Mouse (Mus musculus) heart, embryonic 15.5 days (tissue): ENCODE data around the gene Krt20. TPM values are rescaled to one million over a fixed set of nuclear protein-coding genes. Genes with fewer than 3 reads are reported as not detected.

Experiments
- ATAC-seq: fragments of 200-750 bp; cut with Nextera tagmentation; replicated peaks from 2 replicates; pipeline ENCODE4 v1.8.0; 2017; ENCODE audit warnings: low read depth, moderate TSS enrichment; ENCODE audit not compliant: insufficient number of reproducible peaks, insufficient read depth, low FRiP score
- H3K27ac ChIP-seq: fragments of 300-500 bp; sonication (generic); 2 replicates; pipeline ENCODE4 v1.5.1; 2015; ENCODE audit warnings: mild to moderate bottlenecking, inconsistent platforms
- H3K27me3 ChIP-seq: fragments of 300-500 bp; sonication (generic); 2 replicates; pipeline ENCODE4 v1.6.1; 2015; ENCODE audit warnings: inconsistent platforms
- H3K36me3 ChIP-seq: fragments of 300-500 bp; sonication (generic); 2 replicates; pipeline ENCODE4 v1.6.1; 2015; ENCODE audit warnings: mild to moderate bottlenecking, inconsistent platforms
- H3K4me1 ChIP-seq: fragments of 300-500 bp; sonication (generic); replicated peaks from 2 replicates; pipeline ENCODE4 v1.6.1; 2015; ENCODE audit warnings: inconsistent platforms
- H3K4me2 ChIP-seq: fragments of 300-500 bp; sonication (generic); 2 replicates; pipeline ENCODE4 v1.6.1; 2015; ENCODE audit warnings: inconsistent platforms, mild to moderate bottlenecking, moderate library complexity
- H3K4me3 ChIP-seq: fragments of 300-500 bp; sonication (generic); 2 replicates; pipeline ENCODE4 v1.5.1; 2015; ENCODE audit warnings: mild to moderate bottlenecking, inconsistent platforms
- H3K9ac ChIP-seq: fragments of 300-500 bp; sonication (generic); 2 replicates; pipeline ENCODE4 v1.6.1; 2015; ENCODE audit warnings: mild to moderate bottlenecking, inconsistent platforms
- H3K9me3 ChIP-seq: fragments of 300-500 bp; sonication (generic); replicated peaks from 2 replicates; pipeline ENCODE4 v1.6.1; 2016; ENCODE audit warnings: inconsistent platforms
- WGBS: fragments of 180-500 bp; shearing (Covaris S2); methylation state at CpG from one replicate; pipeline ENCODE4 v1.1.7; 2015; ENCODE audit warnings: mixed read lengths; 5-methylcytosine and 5-hydroxymethylcytosine counted together
- polyA plus RNA-seq: library from polyadenylated mRNA; unstranded; fragments of >200 nt; fragmentation: Nextera tagmentation; extraction: Ambion mirVana; gene quantifications from 2 replicates; pipeline ENCODE4 v1.2.1, GENCODE M21; 2015

Krt20 gene
- polyA plus RNA-seq, 1 experiment from 2014 or later: 0.43 TPM

- Histone ChIP-seq H3K4me2 (peak overlapping the region; percentile 68), H3K9me3 (no peaks in the 10 kb centered on the region), H3K27me3 (peaks cover 19% of the 10 kb centered on the region), H3K9ac (peak overlapping the region; percentile 54), H3K4me1 (peaks cover 3% of the 10 kb centered on the region; the same call in 1 of the 2 replicates), H3K27ac (peak overlapping the region; percentile 98), H3K36me3 (no peaks in the 10 kb centered on the region), H3K4me3 (peak overlapping the region; percentile 69)
- 2% methylated on average over 71 of the region's 71 CpGs for WGBS
- peak; percentile 86 for ATAC-seq
These were observed 51.9 kb downstream of the Krt20 start for GRCm38 (mm10) chr11:99385813-99386721.

GRCm38 (mm10) chr11:99379568-99379967, 58.4 kb downstream of the Krt20 start:
- WGBS: 16% methylated on average over 5 of the region's 5 CpGs

More at GRCm38 (mm10) chr11:99379568-99379967, 58.4 kb downstream of the Krt20 start:
- Histone ChIP-seq H3K27me3 (peaks cover 32% of the 10 kb centered on the region), H3K4me1 (no peaks in the 10 kb centered on the region), H3K9me3 (no peaks in the 10 kb centered on the region), H3K9ac (no peak overlapping the region), H3K36me3 (no peaks in the 10 kb centered on the region), H3K4me2 (no peak overlapping the region), H3K4me3 (no peak overlapping the region), H3K27ac (no peak overlapping the region)
- ATAC-seq: no peak

Other genes starting within 250 kb of the Krt20 start
- gene Smarce1, start 207.1 kb downstream of the Krt20 start, polyA plus RNA-seq: 136 and 143 TPM in 2 replicates
- 2.1 and 3.1 TPM in 2 replicates for gene Krt222, start 194.1 kb downstream of the Krt20 start, polyA plus RNA-seq
- gene Krt24, start 152.9 kb downstream of the Krt20 start, polyA plus RNA-seq: not detected in 2 replicates
- gene Krt25, start 115.2 kb downstream of the Krt20 start, polyA plus RNA-seq: not detected in 2 replicates
- gene Krt26, start 100.2 kb downstream of the Krt20 start, polyA plus RNA-seq: not detected in 2 replicates
- gene Krt27, start 87.0 kb downstream of the Krt20 start, polyA plus RNA-seq: not detected in 2 replicates
- gene Krt28, start 63.2 kb downstream of the Krt20 start, polyA plus RNA-seq: not detected in 2 replicates
- 11.8 and 18.2 TPM in 2 replicates for gene Krt10, start 48.8 kb downstream of the Krt20 start, polyA plus RNA-seq
- not detected in 2 replicates for gene Krt12, start 15.9 kb downstream of the Krt20 start, polyA plus RNA-seq
- gene Krt23, start 55.0 kb upstream of the Krt20 start, polyA plus RNA-seq: 0.32 and 0.35 TPM in 2 replicates
- gene Krt39, start 83.2 kb upstream of the Krt20 start, polyA plus RNA-seq: not detected in 2 replicates
- not detected in 2 replicates for gene Krt40, start 105.0 kb upstream of the Krt20 start, polyA plus RNA-seq
- gene Krtap3-3, start 112.7 kb upstream of the Krt20 start, polyA plus RNA-seq: not detected in 2 replicates
- gene Krtap3-2, start 118.7 kb upstream of the Krt20 start, polyA plus RNA-seq: not detected in 2 replicates
- not detected in 2 replicates for gene Gm11939, start 121.3 kb upstream of the Krt20 start, polyA plus RNA-seq
- gene Krtap3-1, start 128.5 kb upstream of the Krt20 start, polyA plus RNA-seq: not detected in 2 replicates
- gene Krtap1-5, start 142.9 kb upstream of the Krt20 start, polyA plus RNA-seq: not detected in 2 replicates
- not detected in 2 replicates for gene Krtap1-4, start 145.5 kb upstream of the Krt20 start, polyA plus RNA-seq
- gene Krtap1-3, start 153.2 kb upstream of the Krt20 start, polyA plus RNA-seq: not detected in 2 replicates
- not detected in 2 replicates for gene Krtap9-3, start 160.0 kb upstream of the Krt20 start, polyA plus RNA-seq
- gene Gm11938, start 165.2 kb upstream of the Krt20 start, polyA plus RNA-seq: not detected in 2 replicates
- gene Gm11937, start 172.0 kb upstream of the Krt20 start, polyA plus RNA-seq: not detected in 2 replicates
- gene Krtap2-4, start 176.7 kb upstream of the Krt20 start, polyA plus RNA-seq: not detected in 2 replicates
- gene Gm11562, start 182.3 kb upstream of the Krt20 start, polyA plus RNA-seq: not detected in 2 replicates
- gene Krtap4-1, start 190.1 kb upstream of the Krt20 start, polyA plus RNA-seq: not detected in 2 replicates
- gene Krtap4-2, start 196.9 kb upstream of the Krt20 start, polyA plus RNA-seq: not detected in 2 replicates
- not detected in 2 replicates for gene Krtap4-7, start 205.9 kb upstream of the Krt20 start, polyA plus RNA-seq
- gene Gm11555, start 212.1 kb upstream of the Krt20 start, polyA plus RNA-seq: not detected in 2 replicates
- not detected in 2 replicates for gene Gm11563, start 220.8 kb upstream of the Krt20 start, polyA plus RNA-seq
- gene Krtap4-6, start 227.8 kb upstream of the Krt20 start, polyA plus RNA-seq: not detected in 2 replicates